Mouse (Mus musculus): ENCODE results near the gene St3gal6. TPM values are rescaled to one million over a fixed set of nuclear protein-coding genes. Genes with fewer than 3 reads are reported as not detected.

The St3gal6 gene
- 10.8 and 13.5 TPM in 2 replicates for polyA plus RNA-seq (2016; fragmentation: Nextera tagmentation; extraction: Ambion mirVana)

- no peaks in the 10 kb centered on the region for H3K27me3 ChIP-seq (ENCODE audit: low read depth, poor library complexity, severe bottlenecking)
- H3K4me3 ChIP-seq, result peak within 1 kb of the TSS; percentile 83
- DNase-seq (ENCODE audit: low spot score), result no peak
- peaks cover 24% of the 10 kb centered on the region for H3K4me1 ChIP-seq
- H3K9me3 ChIP-seq (replicated peaks), result 0 out of 2 replicates have a peak, but pooled peaks cover 5% of the 10 kb centered on the region
- no peaks in the 10 kb centered on the region for H3K36me3 ChIP-seq
- peak within 1 kb of the TSS; percentile 93 for H3K27ac ChIP-seq
- WGBS, result 78% methylated on average over 12 of the region's 12 CpGs
Observed at GRCm38 (mm10) chr16:58523972-58524850, at the start of gene St3gal6. TSS of gene St3gal6 (minus strand) at chr16:58524243.

GRCm38 (mm10) chr16:58570694-58571264, 46.7 kb upstream of the St3gal6 start:
- Histone ChIP-seq H3K36me3 (no peaks in the 10 kb centered on the region), H3K27me3 (ENCODE audit: low read depth, poor library complexity, severe bottlenecking) (no peaks in the 10 kb centered on the region), H3K9me3 (replicated peaks) (no peaks in the 10 kb centered on the region), H3K4me3 (no peak overlapping the region), H3K4me1 (no peaks in the 10 kb centered on the region), H3K27ac (no peak overlapping the region)
- DNase-seq (ENCODE audit: low spot score), result no peak

- Histone ChIP-seq H3K36me3 (no peaks in the 10 kb centered on the region), H3K27ac (no peak overlapping the region), H3K4me3 (no peak overlapping the region), H3K9me3 (replicated peaks) (no peaks in the 10 kb centered on the region), H3K4me1 (no peaks in the 10 kb centered on the region), H3K27me3 (ENCODE audit: low read depth, poor library complexity, severe bottlenecking) (no peaks in the 10 kb centered on the region)
- DNase-seq (ENCODE audit: low spot score), result no peak
- 89% methylated on average over 2 of the region's 2 CpGs for WGBS
Observed at GRCm38 (mm10) chr16:58561196-58561595, 37.2 kb upstream of the St3gal6 start.

GRCm38 (mm10) chr16:58556067-58556830, 32.2 kb upstream of the St3gal6 start:
- Histone ChIP-seq H3K27ac (no peak overlapping the region), H3K9me3 (replicated peaks) (no peaks in the 10 kb centered on the region), H3K4me1 (no peaks in the 10 kb centered on the region), H3K36me3 (no peaks in the 10 kb centered on the region), H3K27me3 (ENCODE audit: low read depth, poor library complexity, severe bottlenecking) (no peaks in the 10 kb centered on the region), H3K4me3 (no peak overlapping the region)
- DNase-seq (ENCODE audit: low spot score), result no peak
- WGBS, result 84% methylated on average over 4 of the region's 4 CpGs

GRCm38 (mm10) chr16:58554673-58555072, 30.6 kb upstream of the St3gal6 start:
- 68% methylated on average over 1 of the region's 1 CpGs for WGBS
- H3K4me1 ChIP-seq, result no peaks in the 10 kb centered on the region
- H3K36me3 ChIP-seq, result no peaks in the 10 kb centered on the region
- H3K9me3 ChIP-seq (replicated peaks), result no peaks in the 10 kb centered on the region
- DNase-seq (ENCODE audit: low spot score), result no peak
- no peak overlapping the region for H3K27ac ChIP-seq
- H3K4me3 ChIP-seq, result no peak overlapping the region
- no peaks in the 10 kb centered on the region for H3K27me3 ChIP-seq (ENCODE audit: low read depth, poor library complexity, severe bottlenecking)

GRCm38 (mm10) chr16:58548042-58548441, 24.0 kb upstream of the St3gal6 start:
- DNase-seq (ENCODE audit: low spot score), result no peak
- Histone ChIP-seq H3K9me3 (replicated peaks) (no peaks in the 10 kb centered on the region), H3K36me3 (no peaks in the 10 kb centered on the region), H3K27ac (no peak overlapping the region), H3K27me3 (ENCODE audit: low read depth, poor library complexity, severe bottlenecking) (no peaks in the 10 kb centered on the region), H3K4me3 (no peak overlapping the region), H3K4me1 (no peaks in the 10 kb centered on the region)
- 78% methylated on average over 2 of the region's 2 CpGs for WGBS

GRCm38 (mm10) chr16:58546128-58546527, 22.1 kb upstream of the St3gal6 start:
- WGBS, result 68% methylated on average over 1 of the region's 1 CpGs

GRCm38 (mm10) chr16:58539490-58539889, 15.4 kb upstream of the St3gal6 start:
- 89% methylated on average over 1 of the region's 1 CpGs for WGBS
- H3K27ac ChIP-seq, result no peak overlapping the region
- no peaks in the 10 kb centered on the region for H3K9me3 ChIP-seq (replicated peaks)
- no peaks in the 10 kb centered on the region for H3K36me3 ChIP-seq
- no peaks in the 10 kb centered on the region for H3K4me1 ChIP-seq
- DNase-seq (ENCODE audit: low spot score), result no peak
- H3K4me3 ChIP-seq, result no peak overlapping the region
- H3K27me3 ChIP-seq (ENCODE audit: low read depth, poor library complexity, severe bottlenecking), result no peaks in the 10 kb centered on the region

More at GRCm38 (mm10) chr16:58546128-58546527, 22.1 kb upstream of the St3gal6 start:
- H3K9me3 ChIP-seq (replicated peaks), result no peaks in the 10 kb centered on the region
- no peak overlapping the region for H3K27ac ChIP-seq
- no peak overlapping the region for H3K4me3 ChIP-seq
- no peak for DNase-seq (ENCODE audit: low spot score)
- no peaks in the 10 kb centered on the region for H3K27me3 ChIP-seq (ENCODE audit: low read depth, poor library complexity, severe bottlenecking)
- H3K4me1 ChIP-seq, result no peaks in the 10 kb centered on the region
- no peaks in the 10 kb centered on the region for H3K36me3 ChIP-seq

- no peaks in the 10 kb centered on the region for H3K27me3 ChIP-seq (ENCODE audit: low read depth, poor library complexity, severe bottlenecking)
- H3K36me3 ChIP-seq, result no peaks in the 10 kb centered on the region
- no peak overlapping the region for H3K4me3 ChIP-seq
- H3K4me1 ChIP-seq, result no peaks in the 10 kb centered on the region
- no peaks in the 10 kb centered on the region for H3K9me3 ChIP-seq (replicated peaks)
- 24% methylated on average over 2 of the region's 2 CpGs for WGBS
- DNase-seq (ENCODE audit: low spot score), result no peak
- no peak overlapping the region for H3K27ac ChIP-seq
Observed at GRCm38 (mm10) chr16:58539011-58539410, 15.0 kb upstream of the St3gal6 start.

GRCm38 (mm10) chr16:58536076-58536475, 12.0 kb upstream of the St3gal6 start:
- no peaks in the 10 kb centered on the region for H3K27me3 ChIP-seq (ENCODE audit: low read depth, poor library complexity, severe bottlenecking)
- H3K36me3 ChIP-seq, result no peaks in the 10 kb centered on the region
- peaks cover 7% of the 10 kb centered on the region for H3K4me1 ChIP-seq
- WGBS, result 89% methylated on average over 2 of the region's 2 CpGs
- H3K9me3 ChIP-seq (replicated peaks), result no peaks in the 10 kb centered on the region
- H3K27ac ChIP-seq, result no peak overlapping the region
- DNase-seq (ENCODE audit: low spot score), result no peak
- no peak overlapping the region for H3K4me3 ChIP-seq

GRCm38 (mm10) chr16:58535236-58535635, 11.2 kb upstream of the St3gal6 start:
- 80% methylated on average over 5 of the region's 5 CpGs for WGBS
- Histone ChIP-seq H3K4me1 (peaks cover 7% of the 10 kb centered on the region), H3K27me3 (ENCODE audit: low read depth, poor library complexity, severe bottlenecking) (no peaks in the 10 kb centered on the region), H3K27ac (no peak overlapping the region), H3K36me3 (no peaks in the 10 kb centered on the region), H3K4me3 (no peak overlapping the region), H3K9me3 (replicated peaks) (no peaks in the 10 kb centered on the region)
- DNase-seq (ENCODE audit: low spot score), result no peak

GRCm38 (mm10) chr16:58534245-58535142, 10.5 kb upstream of the St3gal6 start:
- Histone ChIP-seq H3K27me3 (ENCODE audit: low read depth, poor library complexity, severe bottlenecking) (no peaks in the 10 kb centered on the region), H3K9me3 (replicated peaks) (no peaks in the 10 kb centered on the region), H3K4me3 (no peak overlapping the region), H3K27ac (no peak overlapping the region), H3K36me3 (no peaks in the 10 kb centered on the region), H3K4me1 (peaks cover 7% of the 10 kb centered on the region)
- WGBS, result 84% methylated on average over 7 of the region's 7 CpGs
- no peak for DNase-seq (ENCODE audit: low spot score)

Data from limb, embryonic 10.5 days (tissue).